Mouse (Mus musculus): ENCODE results near the gene Dapk2.

GRCm38 (mm10) chr9:66270038-66270437 is 112.0 kb downstream of the Dapk2 start:
- no peak for TF ChIP-seq CTCF (IDR thresholded peaks at IDR 0.05; ENCODE audit: low read depth)
- no peak for TF ChIP-seq EP300 (IDR thresholded peaks at IDR 0.05; ENCODE audit: low read depth)

All from liver, embryonic 14.5 days (tissue).